Comparison of ENCODE assay signal across 10 mouse cellular contexts in genomic region chr9:98955103-98955715, GRCm38 (mm10). TPM values are rescaled to one million over a fixed set of nuclear protein-coding genes. Genes with fewer than 3 reads are reported as not detected.
DNase-seq lines count a peak whose midpoint lies in the region; ATAC-seq lines count a peak whose summit lies in the region.
"Had no signal": no experiment of that assay in that cellular context is flagged by ENCODE, and none has a peak within 500 bp of the region (broad histone marks: within the 10 kb centered on the region; RNA-seq: fewer than 3 reads in every experiment).

TSS of gene Foxl2 (plus strand) at chr9:98955288.

- H3K27ac ChIP-seq in forebrain, embryonic 13.5 days = no peak within 1 kb of the TSS
- no peak within 1 kb of the TSS for H3K27ac ChIP-seq in neural tube, embryonic 11.5 days (ENCODE audit: low read depth, low read length)
- H3K27ac ChIP-seq: macrophage had no signal

- H3K36me3 ChIP-seq in forebrain, embryonic 13.5 days (ENCODE audit: poor library complexity, severe bottlenecking) = no peaks in the 10 kb centered on the region
- H3K36me3 ChIP-seq in neural tube, embryonic 11.5 days (ENCODE audit: control insufficient read depth, insufficient read depth, low read length) = no peaks in the 10 kb centered on the region

- H3K9me3 ChIP-seq in forebrain, embryonic 13.5 days (replicated peaks) = no peaks in the 10 kb centered on the region
- no peaks in the 10 kb centered on the region for H3K9me3 ChIP-seq in neural tube, embryonic 11.5 days (ENCODE audit: control insufficient read depth, low read length)

- peak within 1 kb of the TSS; percentile 43 for H3K4me3 ChIP-seq in forebrain, embryonic 13.5 days
- H3K4me3 ChIP-seq in neural tube, embryonic 11.5 days (ENCODE audit: low read depth, low read length) = peak within 1 kb of the TSS; percentile 33

- DNase-seq in gastrocnemius, postnatal 10 days = peak; percentile 44
- DNase-seq in gastrocnemius, postnatal 25 days = no peak
- DNase-seq in R1 (ENCODE audit: low read depth, low spot score) = peak; percentile 61
- DNase-seq in kidney, postnatal 10 days = peak; percentile 47
- DNase-seq in neural tube, embryonic 11.5 days (ENCODE audit: low spot score) = peak; percentile 70
- no peak for DNase-seq in frontal cortex, postnatal 14 days (ENCODE audit: low spot score in 2 of 2)

- WGBS in forebrain, embryonic 13.5 days = under 1% methylated on average over 49 of the region's 58 CpGs
- WGBS in neural tube, embryonic 11.5 days = under 1% methylated on average over 51 of the region's 58 CpGs

- peak; percentile 61 for ATAC-seq in forebrain, embryonic 13.5 days
- ATAC-seq in neural tube, embryonic 11.5 days (ENCODE audit: insufficient read depth, low FRiP score, low TSS enrichment) = peak; percentile 58
- no peak for ATAC-seq in megakaryocyte-erythroid progenitor cell, adult 5-6 weeks (replicated peaks; ENCODE audit: low FRiP score, low TSS enrichment, poor library complexity, severe bottlenecking)

- H3K9ac ChIP-seq in forebrain, embryonic 13.5 days = peak within 1 kb of the TSS; percentile 58
- H3K9ac ChIP-seq in neural tube, embryonic 11.5 days (ENCODE audit: low read length) = peak within 1 kb of the TSS; percentile 37

- peaks cover 33% of the 10 kb centered on the region for H3K4me1 ChIP-seq in forebrain, embryonic 13.5 days
- peaks cover 15% of the 10 kb centered on the region for H3K4me1 ChIP-seq in neural tube, embryonic 11.5 days (ENCODE audit: control insufficient read depth, insufficient read depth, low read length)

- peak within 1 kb of the TSS; percentile 74 for H3K4me2 ChIP-seq in forebrain, embryonic 13.5 days
- peak within 1 kb of the TSS; percentile 68 for H3K4me2 ChIP-seq in neural tube, embryonic 11.5 days (ENCODE audit: low read depth)

- peaks cover 99% of the 10 kb centered on the region for H3K27me3 ChIP-seq in forebrain, embryonic 13.5 days
- peaks cover 99% of the 10 kb centered on the region for H3K27me3 ChIP-seq in neural tube, embryonic 11.5 days (ENCODE audit: control insufficient read depth, insufficient read depth, low read length)

RNA-seq across cellular contexts. Expression of gene Foxl2, which starts in this region (rescaled TPM):
- not detected for total RNA-seq in gastrocnemius, postnatal 10 days (2021)
- total RNA-seq in gastrocnemius, postnatal 25 days (2021) = under 1 TPM in 1 of 2 experiments, not detected in 1; 0.27 TPM
- 0.34 TPM in 2 replicates for polyA plus RNA-seq in forebrain, embryonic 13.5 days (2015; fragmentation: Nextera tagmentation; extraction: Ambion mirVana)
- 0.30 and 0.36 TPM in 2 replicates for polyA plus RNA-seq in neural tube, embryonic 11.5 days (2014; fragmentation: Nextera tagmentation; extraction: Ambion mirVana)
- total RNA-seq in megakaryocyte-erythroid progenitor cell, adult 5-6 weeks (2014; fragmentation: Nextera tagmentation) = not detected in 2 replicates
- not detected in 2 replicates for total RNA-seq in megakaryocyte-erythroid progenitor cell, adult 5-6 weeks (2017)
- total RNA-seq: MEL had no signal
- polyA plus RNA-seq: macrophage had no signal

Comparison
In these comparisons a context has a peak if more than half of its experiments do, and no peak if none do; other contexts are left out.
1. Peak in DNase-seq in gastrocnemius, postnatal 10 days; RNA of the gene not detected or under 1 TPM.
2. Peak in ATAC-seq, H3K4me3 ChIP-seq, H3K9ac ChIP-seq and H3K4me2 ChIP-seq in forebrain, embryonic 13.5 days; RNA of the gene not detected or under 1 TPM.
3. Peak in DNase-seq, ATAC-seq, H3K4me3 ChIP-seq, H3K9ac ChIP-seq and H3K4me2 ChIP-seq in neural tube, embryonic 11.5 days; RNA of the gene not detected or under 1 TPM.
4. DNase-seq: peak in R1 (single experiment) and kidney, postnatal 10 days (single experiment); none in gastrocnemius, postnatal 25 days (single experiment) and frontal cortex, postnatal 14 days (0 of 2).